Mouse (Mus musculus) liver, embryonic 14.5 days (tissue): ENCODE measurements around the gene Usp20. TPM values are rescaled to one million over a fixed set of nuclear protein-coding genes. Genes with fewer than 3 reads are reported as not detected.

ENCODE experiments used
- ATAC-seq: fragments of 200-750 bp; cut with Nextera tagmentation; 2 replicates; pipeline ENCODE4 v1.8.0; 2017; ENCODE audit warnings: moderate number of reproducible peaks, mild to moderate bottlenecking, moderate library complexity; ENCODE audit not compliant: insufficient read depth
- DNase-seq, 3 experiments: peaks; one replicate each; pipeline ENCODE4 v3.0.0-alpha.2; 2012 to 2013; ENCODE audit warnings: low read depth in 3 of 3, low spot score in 3 of 3
- H3K27ac ChIP-seq: fragments of 300-500 bp; sonication (generic); 2 replicates; pipeline ENCODE4 v1.5.1; 2014; ENCODE audit warnings: moderate library complexity, mild to moderate bottlenecking, control low read depth, inconsistent platforms
- H3K27me3 ChIP-seq: fragments of 300-500 bp; sonication (generic); 2 replicates; pipeline ENCODE4 v1.6.1; 2014; ENCODE audit warnings: mild to moderate bottlenecking, low read length, moderate library complexity; ENCODE audit not compliant: control insufficient read depth, insufficient read depth
- H3K36me3 ChIP-seq: fragments of 300-500 bp; sonication (generic); replicated peaks from 2 replicates; pipeline ENCODE4 v1.6.1; 2014; ENCODE audit warnings: low read depth; ENCODE audit not compliant: control insufficient read depth, insufficient read depth
- H3K4me1 ChIP-seq, 2 experiments: fragments of 200-500 bp in 1 of 2; fragments of 300-500 bp in 1 of 2; sonication (generic) in 1 of 2; replicated peaks; 2 replicates each; pipeline ENCODE4 v1.6.1; 2012 to 2014; ENCODE audit warnings: antibody characterized with exemption in 1 of 2, inconsistent platforms in 1 of 2, low read length in 1 of 2; ENCODE audit not compliant: control insufficient read depth in 2 of 2, insufficient read depth in 2 of 2
- H3K4me2 ChIP-seq: fragments of 300-500 bp; sonication (generic); 2 replicates; pipeline ENCODE4 v1.6.1; 2014; ENCODE audit warnings: low read depth, mild to moderate bottlenecking, control low read depth, moderate library complexity
- H3K4me3 ChIP-seq, 2 experiments: fragments of 200-500 bp in 1 of 2; fragments of 300-500 bp in 1 of 2; sonication (generic) in 1 of 2; 2 replicates each; pipeline ENCODE4 v1.5.1; 2012 to 2014; ENCODE audit warnings: low read depth in 2 of 2, low read length in 2 of 2, mild to moderate bottlenecking in 2 of 2, control low read depth in 1 of 2, inconsistent platforms in 1 of 2, moderate library complexity in 1 of 2; ENCODE audit not compliant: insufficient read depth in 1 of 2
- H3K9ac ChIP-seq: fragments of 300-500 bp; sonication (generic); replicated peaks from 2 replicates; pipeline ENCODE4 v1.6.1; 2014; ENCODE audit warnings: mild to moderate bottlenecking, control low read depth, moderate library complexity
- H3K9me3 ChIP-seq: fragments of 300-500 bp; sonication (generic); 2 replicates; pipeline ENCODE4 v1.6.1; 2016; ENCODE audit warnings: low read length, mixed read lengths; ENCODE audit not compliant: control insufficient read depth
- CTCF ChIP-seq: IDR thresholded peaks from 2 replicates; pipeline ENCODE4 v1.5.1; 2016; ENCODE audit warnings: antibody characterized with exemption, low read depth, control low read depth
- EP300 ChIP-seq: IDR thresholded peaks from 2 replicates; pipeline ENCODE4 v1.6.1; 2016; ENCODE audit warnings: antibody characterized with exemption, low read depth
- WGBS: fragments of 180-500 bp; shearing (Covaris S2); extraction: QIAGEN DNeasy Blood & Tissue Kit; methylation state at CpG from one replicate; pipeline ENCODE4 v1.1.7; 2014; ENCODE audit not compliant: insufficient replicate concordance; 5-methylcytosine and 5-hydroxymethylcytosine counted together
- polyA plus RNA-seq, 2 experiments: library from polyadenylated mRNA; depleted of rRNA in 1 of 2; stranded (reverse) in 1 of 2; unstranded in 1 of 2; fragments of >200 nt; fragmentation: Nextera tagmentation in 1 of 2; extraction: Ambion mirVana in 1 of 2; gene quantifications; 2 replicates each; pipeline versions ENCODE4 v1.2.1 to v1.2.3; 2012 to 2014

Gene Usp20
- polyA plus RNA-seq, 2 experiments = 2.7 to 3.2 TPM

GRCm38 (mm10) chr2:30983024-30983423 lies 945 bp downstream of the Usp20 start:
- H3K4me1 ChIP-seq = peaks cover 8 to 10% of the 10 kb centered on the region in 2 experiments; a peak in 3 of 4 replicates
- H3K36me3 ChIP-seq = no peaks in the 10 kb centered on the region; the same call in none of the 2 replicates
- 59% methylated on average over 7 of the region's 7 CpGs for WGBS
- H3K9me3 ChIP-seq = no peaks in the 10 kb centered on the region
- DNase-seq (no peak), ATAC-seq (no peak)
- peak overlapping the region; percentile 85 for H3K4me2 ChIP-seq
- H3K27me3 ChIP-seq = no peaks in the 10 kb centered on the region
- H3K9ac ChIP-seq = peak overlapping the region; percentile 82
- H3K27ac ChIP-seq = no peak overlapping the region
- peak overlapping the region; percentile 60 to 88; a peak in 3 of 4 replicates for H3K4me3 ChIP-seq
- no peak for TF ChIP-seq EP300

GRCm38 (mm10) chr2:30985111-30986020 lies 3.3 kb downstream of the Usp20 start:
- peak overlapping the region; percentile 41 for H3K4me2 ChIP-seq
- H3K27ac ChIP-seq = no peak overlapping the region
- H3K36me3 ChIP-seq = no peaks in the 10 kb centered on the region
- no peaks in the 10 kb centered on the region for H3K27me3 ChIP-seq
- WGBS = 23% methylated on average over 17 of the region's 17 CpGs
- peak overlapping the region; percentile 11; the same call in 1 of the 2 replicates for H3K9ac ChIP-seq
- TF ChIP-seq EP300 = no peak
- ATAC-seq = no peak
- H3K9me3 ChIP-seq = no peaks in the 10 kb centered on the region
- DNase-seq = peak; percentile 31 to 56 (median 39)
- H3K4me1 ChIP-seq = peaks cover 8 to 10% of the 10 kb centered on the region in 2 experiments; a peak in 3 of 4 replicates
- no peak overlapping the region for H3K4me3 ChIP-seq

GRCm38 (mm10) chr2:30990221-30990620 lies 8.1 kb downstream of the Usp20 start:
- H3K36me3 ChIP-seq = no peaks in the 10 kb centered on the region
- TF ChIP-seq CTCF = no peak
- TF ChIP-seq EP300 = no peak
- H3K27me3 ChIP-seq = no peaks in the 10 kb centered on the region
- 71% methylated on average over 9 of the region's 9 CpGs for WGBS
- H3K4me2 ChIP-seq = no peak overlapping the region
- DNase-seq = no peak
- H3K4me3 ChIP-seq = no peak overlapping the region
- no peaks in the 10 kb centered on the region for H3K9me3 ChIP-seq
- peaks cover 3% of the 10 kb centered on the region in 2 experiments; a peak in 3 of 4 replicates for H3K4me1 ChIP-seq
- ATAC-seq = no peak
- no peak overlapping the region for H3K9ac ChIP-seq
- H3K27ac ChIP-seq = no peak overlapping the region

DNA sequence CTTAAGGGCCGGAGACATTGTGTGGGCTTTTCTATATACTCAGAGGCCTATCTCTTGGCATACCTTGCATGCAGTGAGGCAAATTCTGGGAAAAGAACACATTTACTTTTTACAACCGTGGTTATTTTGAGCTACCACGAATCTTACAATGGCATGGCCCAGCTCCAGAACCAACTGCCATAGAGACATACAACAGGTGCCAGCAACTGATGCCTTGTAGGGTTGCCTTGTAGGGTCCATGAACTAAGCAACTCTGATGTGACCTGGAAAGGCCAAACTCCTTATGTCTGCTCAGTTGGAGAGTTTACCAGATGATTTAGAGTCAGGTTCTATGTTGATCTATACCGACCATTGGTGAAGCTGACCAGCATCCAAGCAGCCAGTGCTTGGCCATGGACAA lies 12.8 kb downstream of the Usp20 start:
- Histone ChIP-seq H3K9me3 (no peaks in the 10 kb centered on the region), H3K4me3 (no peak overlapping the region), H3K4me2 (no peak overlapping the region), H3K27me3 (no peaks in the 10 kb centered on the region), H3K9ac (no peak overlapping the region), H3K36me3 (no peaks in the 10 kb centered on the region), H3K4me1 (no peaks in the 10 kb centered on the region), H3K27ac (no peak overlapping the region)
- DNase-seq = no peak
- ATAC-seq = no peak
- no peak for TF ChIP-seq CTCF
- TF ChIP-seq EP300 = no peak
- WGBS = 77% methylated on average over 4 of the region's 4 CpGs

GRCm38 (mm10) chr2:30995432-30995996 lies 13.4 kb downstream of the Usp20 start:
- no peaks in the 10 kb centered on the region for H3K9me3 ChIP-seq
- TF ChIP-seq CTCF (no peak), EP300 (no peak)
- H3K4me1 ChIP-seq = no peaks in the 10 kb centered on the region
- no peak overlapping the region for H3K4me3 ChIP-seq
- H3K27ac ChIP-seq = no peak overlapping the region
- H3K9ac ChIP-seq = no peak overlapping the region
- DNase-seq = no peak
- H3K27me3 ChIP-seq = no peaks in the 10 kb centered on the region
- no peak overlapping the region for H3K4me2 ChIP-seq
- no peaks in the 10 kb centered on the region for H3K36me3 ChIP-seq
- ATAC-seq = no peak
- WGBS = 70% methylated on average over 11 of the region's 11 CpGs
